Mouse (Mus musculus) brain, embryonic 14.5 days (tissue): ENCODE measurements around the gene Tnip3. TPM values are rescaled to one million over a fixed set of nuclear protein-coding genes. Genes with fewer than 3 reads are reported as not detected.

Source experiments
- DNase-seq: peaks from one replicate; pipeline ENCODE4 v3.0.0-alpha.2; 2011; ENCODE audit warnings: low read depth
- CTCF ChIP-seq: fragments of 200-500 bp; IDR thresholded peaks from 2 replicates; pipeline ENCODE4 v1.5.1; 2012; ENCODE audit warnings: inconsistent platforms, mild to moderate bottlenecking, moderate library complexity, borderline replicate concordance; ENCODE audit not compliant: insufficient read depth, insufficient read length; ENCODE audit errors: extremely low read depth
- POLR2A ChIP-seq: fragments of 200-500 bp; IDR thresholded peaks from 2 replicates; pipeline ENCODE4 v1.6.1; 2012; ENCODE audit warnings: mild to moderate bottlenecking, inconsistent platforms, borderline replicate concordance; ENCODE audit not compliant: poor library complexity, insufficient read depth, insufficient read length, severe bottlenecking; ENCODE audit errors: extremely low read depth
- polyA plus RNA-seq: library from polyadenylated mRNA; depleted of rRNA; stranded (reverse); fragments of >200 nt; gene quantifications from 2 replicates; pipeline ENCODE4 v1.2.3, GENCODE M21; 2012

The Tnip3 gene
- polyA plus RNA-seq, 1 experiment: not detected

DNA sequence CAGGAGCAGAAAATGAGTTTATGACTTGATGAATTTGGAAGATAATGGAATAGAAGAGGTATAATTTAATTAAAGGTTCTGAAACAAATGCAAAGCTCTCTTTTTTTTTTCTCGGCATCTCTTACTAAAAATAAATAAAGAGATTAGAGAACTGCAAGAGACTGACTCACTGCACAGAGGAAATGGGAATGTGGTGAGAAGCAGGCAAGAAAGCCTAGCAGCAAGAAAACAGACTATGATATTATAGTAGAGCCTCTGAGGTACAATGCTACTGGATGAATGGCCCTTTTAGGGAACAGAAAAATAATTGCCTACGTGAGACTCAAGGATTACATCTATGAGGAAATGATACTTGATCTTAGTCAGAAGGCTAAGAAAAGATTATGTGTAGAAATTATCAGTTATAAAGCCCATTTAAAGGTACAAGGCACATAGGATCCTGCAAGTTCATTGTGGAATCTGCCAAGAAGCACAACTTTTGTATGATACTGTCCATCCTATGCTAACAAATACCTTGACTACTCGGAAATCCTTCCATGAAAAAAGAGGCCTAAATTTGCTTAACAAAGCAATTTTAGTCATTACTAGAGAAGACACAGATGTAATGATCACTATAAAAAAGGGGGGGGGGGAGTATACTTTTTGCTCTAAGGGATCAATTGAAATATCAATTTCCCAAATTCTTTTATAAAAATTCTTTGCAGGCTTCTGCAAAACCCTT is 60.4 kb downstream of the Tnip3 start:
- no peak for TF ChIP-seq POLR2A
- TF ChIP-seq CTCF: no peak
- no peak for DNase-seq

DNA sequence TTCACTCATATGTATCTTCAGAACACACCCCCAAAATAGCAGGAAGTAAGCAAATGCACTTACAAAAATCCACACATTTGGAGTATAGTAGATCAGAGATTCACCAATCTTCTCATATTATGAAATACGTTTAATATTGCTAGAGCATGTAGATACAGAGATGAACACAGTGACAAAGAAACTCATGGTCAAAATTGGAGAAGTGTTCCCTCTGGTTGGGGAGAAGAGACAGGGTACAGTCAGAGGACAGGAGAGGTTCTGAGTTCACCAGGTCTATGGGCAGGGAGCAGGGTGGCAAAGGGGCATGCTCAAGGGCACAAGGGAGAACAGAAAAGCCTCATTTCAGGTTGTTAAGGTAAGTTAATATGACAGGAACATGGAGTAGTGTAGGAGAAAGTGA is 63.7 kb downstream of the Tnip3 start:
- TF ChIP-seq CTCF (no peak), POLR2A (no peak)
- no peak for DNase-seq

DNA sequence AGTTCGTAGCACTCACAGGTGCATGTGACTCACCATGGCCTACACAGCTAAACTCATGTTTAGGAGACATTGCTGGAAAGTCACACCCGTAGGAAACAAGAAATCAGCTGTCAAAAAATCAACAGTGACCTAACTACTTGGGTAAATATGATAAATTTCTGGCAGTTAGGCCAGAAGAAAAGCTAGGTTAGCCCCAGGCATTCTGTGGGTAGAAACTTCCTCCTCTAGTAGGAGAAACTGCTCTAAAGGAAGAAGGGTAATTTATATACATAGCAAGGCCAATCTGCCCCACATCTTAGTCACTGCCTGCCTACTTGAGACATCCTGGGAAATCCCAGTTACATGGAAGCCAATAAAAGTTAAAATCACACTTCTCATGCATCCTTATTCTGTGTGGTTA is 64.9 kb downstream of the Tnip3 start:
- TF ChIP-seq POLR2A (no peak), CTCF (no peak)
- no peak for DNase-seq

DNA sequence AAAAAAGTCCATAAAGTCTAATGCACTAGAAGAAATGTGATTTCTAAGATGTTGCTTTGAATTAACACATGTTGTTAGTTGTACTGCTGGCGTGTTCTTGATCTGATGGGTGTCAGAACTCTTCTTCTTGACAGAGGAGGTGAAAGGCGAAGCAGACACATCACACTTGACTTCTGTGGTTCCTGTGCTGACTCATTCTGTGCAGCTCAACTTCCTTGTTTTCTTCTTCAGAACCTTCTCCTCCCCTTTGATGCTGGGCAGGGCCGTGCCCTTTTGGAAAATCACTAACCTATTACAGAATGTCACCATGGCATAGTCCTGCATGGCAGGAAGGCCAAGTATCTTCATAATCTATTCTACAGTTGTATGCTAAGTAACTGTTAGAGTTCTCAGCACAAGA is 69.1 kb downstream of the Tnip3 start:
- no peak for TF ChIP-seq POLR2A
- no peak for TF ChIP-seq CTCF

DNA sequence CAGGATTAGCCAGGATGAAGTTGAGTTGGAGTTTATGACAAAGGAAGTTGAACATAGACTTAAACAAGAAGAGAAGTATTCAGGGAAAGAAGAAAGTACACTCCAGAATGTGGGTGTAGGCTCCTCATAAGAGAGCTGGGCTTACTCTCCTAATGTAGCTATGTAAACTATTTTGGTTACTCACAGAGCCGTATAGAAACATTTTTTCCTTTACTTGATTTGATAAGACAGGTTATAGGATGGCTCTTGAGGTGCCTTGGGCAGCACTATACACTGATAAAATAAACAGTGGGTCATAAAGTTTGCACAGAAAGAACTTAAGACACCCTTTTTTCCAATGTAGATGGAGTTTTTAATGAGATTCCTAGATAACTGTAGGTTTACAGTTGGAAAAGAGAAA is 70.3 kb downstream of the Tnip3 start:
- TF ChIP-seq CTCF (no peak), POLR2A (no peak)
- DNase-seq: no peak

More for the DNA sequence above, 69.1 kb downstream of the Tnip3 start:
- DNase-seq: no peak

DNA sequence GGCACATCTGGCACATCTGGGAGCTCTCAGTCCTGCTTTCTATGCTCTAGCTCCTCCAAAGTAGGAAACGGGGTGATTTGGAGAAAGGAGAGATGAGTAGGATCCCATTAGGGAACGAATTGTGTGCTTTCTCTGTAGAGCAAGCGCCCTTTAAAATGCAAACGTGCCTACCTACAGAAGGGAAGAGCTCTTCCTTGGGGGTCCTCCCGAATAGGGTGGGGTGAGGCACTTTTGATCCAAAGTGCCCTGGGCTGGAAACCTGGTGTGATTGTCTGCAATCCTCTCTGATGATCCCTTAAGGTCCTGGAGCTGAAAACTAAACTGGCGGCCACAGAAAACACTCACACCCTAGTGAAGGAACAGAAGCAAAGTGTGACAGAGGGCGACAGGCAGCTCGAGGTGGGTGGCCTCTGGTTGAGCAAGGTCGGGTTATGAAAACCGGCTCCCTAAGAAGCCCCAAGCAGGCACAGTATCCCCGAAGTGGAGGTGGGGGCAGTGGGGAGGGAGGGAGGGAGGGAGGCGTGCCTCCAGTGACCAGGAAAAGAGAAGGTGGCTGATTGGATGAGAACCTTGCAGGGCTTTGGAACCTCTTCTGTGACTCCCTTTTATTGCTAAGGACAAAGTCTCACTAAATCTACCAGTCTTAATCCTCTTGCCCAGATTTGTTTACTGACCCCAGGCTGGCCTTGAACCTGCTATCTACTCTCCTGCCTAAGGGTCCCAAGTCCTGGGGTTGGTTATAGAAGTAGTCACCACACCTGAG is 72.1 kb downstream of the Tnip3 start:
- TF ChIP-seq POLR2A: no peak
- TF ChIP-seq CTCF: no peak
- no peak for DNase-seq

DNA sequence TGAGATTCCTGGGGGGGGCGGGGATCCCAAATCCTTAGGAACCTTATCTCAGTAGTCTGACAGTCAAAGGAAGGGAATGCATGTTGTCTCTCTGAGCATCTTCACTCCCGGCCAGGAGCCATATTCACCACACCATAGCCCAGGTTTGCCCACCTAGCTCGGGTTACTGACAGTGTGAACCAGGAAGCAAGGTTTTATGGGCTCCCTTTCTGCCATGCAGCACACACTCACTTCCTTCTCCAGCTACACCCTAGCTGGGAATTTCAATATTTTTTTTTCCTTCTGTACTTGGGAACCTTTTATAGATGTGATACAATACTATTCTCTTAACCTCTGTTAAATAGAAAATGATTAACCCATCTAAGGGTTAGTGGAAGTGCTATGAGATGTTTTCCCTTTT is 73.4 kb downstream of the Tnip3 start:
- no peak for DNase-seq
- no peak for TF ChIP-seq CTCF
- no peak for TF ChIP-seq POLR2A

DNA sequence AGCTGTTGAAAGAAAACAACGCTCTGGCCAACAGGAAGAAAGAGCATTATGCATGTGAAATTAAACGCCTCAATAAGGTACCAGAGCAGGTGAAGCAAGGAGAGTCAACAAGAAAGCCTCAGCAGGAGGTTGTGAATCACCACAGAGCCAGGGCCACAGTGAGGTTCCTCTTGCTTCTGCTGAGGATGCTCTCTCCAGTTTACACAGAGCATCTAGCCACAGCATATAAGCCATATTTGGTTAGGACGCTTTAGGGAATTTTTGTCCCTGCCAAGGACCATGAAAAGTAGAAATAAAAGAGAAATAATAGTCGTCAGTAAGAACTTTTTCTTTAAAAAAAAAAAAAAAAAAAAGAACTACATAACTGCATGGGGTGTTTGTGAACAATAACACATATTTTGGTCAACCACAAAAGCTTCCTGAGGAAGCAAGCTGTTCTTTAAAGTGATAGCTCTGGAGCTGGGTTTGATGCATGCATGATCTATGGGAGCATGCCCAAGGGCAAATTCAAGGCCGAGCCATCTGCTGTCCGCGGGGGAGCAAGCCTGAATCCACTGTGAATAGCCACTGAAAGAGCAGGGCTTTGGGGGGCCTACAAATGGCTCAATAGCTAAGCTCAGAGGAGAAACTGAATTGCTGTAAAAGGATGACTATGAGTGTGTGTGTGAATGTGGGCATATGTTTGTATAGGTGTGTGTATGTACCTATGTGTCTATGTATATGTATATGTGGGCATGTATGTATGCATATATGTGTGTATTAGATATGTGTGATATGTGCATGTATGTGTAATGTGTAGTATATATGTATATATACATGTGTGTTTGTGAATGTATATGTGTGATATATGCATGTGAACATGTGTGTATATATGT is 75.0 kb downstream of the Tnip3 start:
- DNase-seq: peak; percentile 46
- no peak for TF ChIP-seq POLR2A
- TF ChIP-seq CTCF: no peak

DNA sequence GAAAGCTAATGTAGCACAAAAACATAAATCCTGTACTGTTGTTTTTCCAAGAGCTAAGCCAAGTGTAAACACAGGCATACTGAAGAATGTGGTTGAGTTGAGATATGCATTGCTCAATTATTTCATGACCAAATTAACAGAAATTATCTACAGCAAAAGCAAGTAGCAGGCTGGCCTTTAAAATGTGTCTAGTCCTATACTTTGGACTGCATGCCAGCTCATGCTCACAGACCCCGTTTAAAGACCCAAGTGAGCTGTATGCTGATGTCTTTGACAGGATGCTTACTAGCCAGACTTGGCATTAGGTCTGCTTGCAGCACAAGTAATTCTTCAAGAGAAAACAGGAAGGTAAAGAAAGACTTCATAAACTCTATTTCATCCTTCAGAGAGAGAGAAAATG is 75.8 kb downstream of the Tnip3 start:
- DNase-seq: no peak
- TF ChIP-seq CTCF (no peak), POLR2A (no peak)

DNA sequence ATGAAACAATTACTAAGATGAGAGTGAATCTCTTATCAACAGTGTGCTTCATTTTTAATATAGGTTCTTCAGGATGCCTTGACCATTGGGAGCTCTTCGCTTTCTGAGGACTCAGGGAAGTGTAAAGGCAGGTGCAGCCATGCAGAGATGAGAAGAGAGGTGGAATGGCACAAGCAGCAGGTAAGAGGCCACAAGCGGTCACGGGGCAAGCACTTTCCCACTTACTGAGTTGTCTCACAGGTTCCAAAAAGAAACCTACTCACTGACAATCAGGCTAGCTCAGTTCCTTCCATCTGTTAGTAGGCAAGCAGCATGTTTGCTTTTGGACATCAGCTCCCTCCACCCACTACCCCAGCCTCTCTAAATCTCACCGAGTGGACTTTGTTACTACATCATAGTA is 80.7 kb downstream of the Tnip3 start:
- no peak for DNase-seq
- TF ChIP-seq CTCF (no peak), POLR2A (no peak)

DNA sequence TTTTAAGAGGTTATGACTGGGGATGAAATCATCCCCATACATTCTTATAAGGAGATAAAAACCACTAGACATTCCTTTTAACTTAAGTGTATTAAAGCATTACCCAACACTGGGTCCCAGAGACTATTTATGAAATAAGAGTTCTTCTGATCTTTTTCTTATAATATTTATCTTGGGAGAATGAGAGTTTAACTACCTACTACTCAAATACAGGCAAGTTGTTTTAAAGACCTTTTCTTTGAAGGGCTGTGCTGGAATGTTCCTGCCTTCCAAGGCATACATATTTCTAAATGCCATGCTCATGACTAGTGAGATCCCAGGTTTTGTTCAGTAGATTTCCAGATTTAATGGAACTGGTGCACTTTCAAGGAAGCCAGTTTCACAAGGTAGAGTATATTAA is 81.8 kb downstream of the Tnip3 start:
- TF ChIP-seq POLR2A (no peak), CTCF (no peak)
- DNase-seq: no peak
